Mouse (Mus musculus) hindbrain, embryonic 14.5 days (tissue): ENCODE results near the gene Adgrf3. TPM values are rescaled to one million over a fixed set of nuclear protein-coding genes. Genes with fewer than 3 reads are reported as not detected.
A peak's percentile ranks its signal among the peaks of the same experiment; 100 is the strongest.

Source experiments
- ATAC-seq: fragments of 200-750 bp; cut with Nextera tagmentation; 2 replicates; pipeline ENCODE4 v1.8.0; 2017; ENCODE audit warnings: moderate number of reproducible peaks, mild to moderate bottlenecking, moderate TSS enrichment, moderate library complexity; ENCODE audit not compliant: low FRiP score
- DNase-seq: peaks from one replicate; pipeline ENCODE4 v3.0.0-alpha.2; 2015; ENCODE audit warnings: low spot score
- H3K27ac ChIP-seq: fragments of 300-500 bp; sonication (generic); 2 replicates; pipeline ENCODE4 v1.5.1; 2014; ENCODE audit warnings: mild to moderate bottlenecking, moderate library complexity
- H3K27me3 ChIP-seq: fragments of 300-500 bp; sonication (generic); 2 replicates; pipeline ENCODE4 v1.6.1; 2014; ENCODE audit warnings: mild to moderate bottlenecking, low read length, mixed read lengths; ENCODE audit not compliant: control insufficient read depth, insufficient read depth
- H3K36me3 ChIP-seq: fragments of 300-500 bp; sonication (generic); replicated peaks from 2 replicates; pipeline ENCODE4 v1.6.1; 2014; ENCODE audit not compliant: control insufficient read depth, insufficient read depth
- H3K4me1 ChIP-seq: fragments of 300-500 bp; sonication (generic); replicated peaks from 2 replicates; pipeline ENCODE4 v1.6.1; 2014; ENCODE audit warnings: antibody characterized with exemption, low read length, mixed read lengths; ENCODE audit not compliant: control insufficient read depth, insufficient read depth
- H3K4me2 ChIP-seq: fragments of 300-500 bp; sonication (generic); replicated peaks from 2 replicates; pipeline ENCODE4 v1.6.1; 2014; ENCODE audit warnings: mild to moderate bottlenecking, moderate library complexity
- H3K4me3 ChIP-seq: fragments of 300-500 bp; sonication (generic); replicated peaks from 2 replicates; pipeline ENCODE4 v1.5.1; 2014; ENCODE audit warnings: mild to moderate bottlenecking, low read length
- H3K9ac ChIP-seq: fragments of 300-500 bp; sonication (generic); 2 replicates; pipeline ENCODE4 v1.6.1; 2014
- H3K9me3 ChIP-seq: fragments of 300-500 bp; sonication (generic); 2 replicates; pipeline ENCODE4 v1.6.1; 2016; ENCODE audit warnings: low read length; ENCODE audit not compliant: control insufficient read depth
- WGBS: fragments of 180-500 bp; shearing (Covaris S2); extraction: QIAGEN DNeasy Blood & Tissue Kit; methylation state at CpG from one replicate; pipeline ENCODE4 v1.1.7; 2014; 5-methylcytosine and 5-hydroxymethylcytosine counted together
- polyA plus RNA-seq: library from polyadenylated mRNA; unstranded; fragments of >200 nt; fragmentation: Nextera tagmentation; extraction: Ambion mirVana; gene quantifications from 2 replicates; pipeline ENCODE4 v1.2.1, GENCODE M21; 2014

Adgrf3 gene
- polyA plus RNA-seq: not detected in 2 replicates

GRCm38 (mm10) chr5:30205493-30205892 lies at the start of gene Adgrf3:
Gene Adgrf3, minus strand, starts transcription at chr5:30205722.
- H3K4me1 ChIP-seq: no peaks in the 10 kb centered on the region
- DNase-seq (no peak), ATAC-seq (no peak)
- no peak within 1 kb of the TSS for H3K4me2 ChIP-seq
- no peaks in the 10 kb centered on the region for H3K9me3 ChIP-seq
- no peaks in the 10 kb centered on the region for H3K27me3 ChIP-seq
- WGBS: 37% methylated on average over 5 of the region's 5 CpGs
- no peak within 1 kb of the TSS for H3K9ac ChIP-seq
- no peaks in the 10 kb centered on the region for H3K36me3 ChIP-seq
- no peak within 1 kb of the TSS for H3K27ac ChIP-seq
- H3K4me3 ChIP-seq: no peak within 1 kb of the TSS

- Histone ChIP-seq H3K36me3 (peaks cover 26% of the 10 kb centered on the region; the same call in 1 of the 2 replicates), H3K4me3 (no peak overlapping the region), H3K4me1 (0 out of 2 replicates have a peak, but pooled peaks cover 8% of the 10 kb centered on the region), H3K9me3 (no peaks in the 10 kb centered on the region), H3K27me3 (no peaks in the 10 kb centered on the region), H3K9ac (no peak overlapping the region), H3K27ac (no peak overlapping the region), H3K4me2 (no peak overlapping the region)
- WGBS: 97% methylated on average over 1 of the region's 1 CpGs
- no peak for DNase-seq
- ATAC-seq: no peak
Observed at GRCm38 (mm10) chr5:30247666-30248065, 42.1 kb upstream of the Adgrf3 start.

GRCm38 (mm10) chr5:30245861-30246416 lies 40.4 kb upstream of the Adgrf3 start:
- Histone ChIP-seq H3K9me3 (no peaks in the 10 kb centered on the region), H3K4me3 (no peak overlapping the region), H3K36me3 (0 out of 2 replicates have a peak, but pooled peaks cover 14% of the 10 kb centered on the region), H3K4me1 (0 out of 2 replicates have a peak, but pooled peaks cover 8% of the 10 kb centered on the region), H3K27ac (no peak overlapping the region), H3K9ac (no peak overlapping the region), H3K4me2 (no peak overlapping the region), H3K27me3 (no peaks in the 10 kb centered on the region)
- WGBS: 94% methylated on average over 9 of the region's 9 CpGs
- no peak for ATAC-seq
- no peak for DNase-seq

GRCm38 (mm10) chr5:30243741-30244140 lies 38.2 kb upstream of the Adgrf3 start:
- Histone ChIP-seq H3K4me2 (no peak overlapping the region), H3K36me3 (0 out of 2 replicates have a peak, but pooled peaks cover 2% of the 10 kb centered on the region), H3K9me3 (no peaks in the 10 kb centered on the region), H3K9ac (no peak overlapping the region), H3K27me3 (no peaks in the 10 kb centered on the region), H3K4me1 (0 out of 2 replicates have a peak, but pooled peaks cover 8% of the 10 kb centered on the region), H3K27ac (no peak overlapping the region), H3K4me3 (no peak overlapping the region)
- DNase-seq (peak; percentile 46), ATAC-seq (no peak)
- WGBS: 60% methylated on average over 9 of the region's 9 CpGs

- WGBS: 56% methylated on average over 1 of the region's 1 CpGs
- no peak overlapping the region for H3K27ac ChIP-seq
Observed at GRCm38 (mm10) chr5:30242410-30242809, 36.9 kb upstream of the Adgrf3 start.

GRCm38 (mm10) chr5:30240552-30240951 lies 35.0 kb upstream of the Adgrf3 start:
- H3K4me2 ChIP-seq: no peak overlapping the region
- H3K9ac ChIP-seq: no peak overlapping the region
- ATAC-seq (no peak), DNase-seq (no peak)
- H3K4me1 ChIP-seq: 0 out of 2 replicates have a peak, but pooled peaks cover 13% of the 10 kb centered on the region
- H3K27me3 ChIP-seq: no peaks in the 10 kb centered on the region
- 96% methylated on average over 7 of the region's 7 CpGs for WGBS
- H3K4me3 ChIP-seq: no peak overlapping the region
- no peaks in the 10 kb centered on the region for H3K36me3 ChIP-seq
- H3K27ac ChIP-seq: no peak overlapping the region
- H3K9me3 ChIP-seq: no peaks in the 10 kb centered on the region

More at GRCm38 (mm10) chr5:30242410-30242809, 36.9 kb upstream of the Adgrf3 start:
- H3K36me3 ChIP-seq: no peaks in the 10 kb centered on the region
- no peaks in the 10 kb centered on the region for H3K9me3 ChIP-seq
- 0 out of 2 replicates have a peak, but pooled peaks cover 8% of the 10 kb centered on the region for H3K4me1 ChIP-seq
- H3K4me3 ChIP-seq: no peak overlapping the region
- DNase-seq: no peak
- no peaks in the 10 kb centered on the region for H3K27me3 ChIP-seq
- no peak overlapping the region for H3K9ac ChIP-seq
- ATAC-seq: no peak
- no peak overlapping the region for H3K4me2 ChIP-seq

GRCm38 (mm10) chr5:30238533-30238932 lies 33.0 kb upstream of the Adgrf3 start:
- H3K27me3 ChIP-seq: no peaks in the 10 kb centered on the region
- H3K4me1 ChIP-seq: peaks cover 18% of the 10 kb centered on the region
- ATAC-seq (no peak), DNase-seq (no peak)
- no peak overlapping the region for H3K27ac ChIP-seq
- no peak overlapping the region for H3K4me3 ChIP-seq
- no peaks in the 10 kb centered on the region for H3K36me3 ChIP-seq
- 99% methylated on average over 5 of the region's 5 CpGs for WGBS
- H3K9me3 ChIP-seq: no peaks in the 10 kb centered on the region
- H3K4me2 ChIP-seq: no peak overlapping the region
- H3K9ac ChIP-seq: no peak overlapping the region

GRCm38 (mm10) chr5:30235641-30236126 lies 30.2 kb upstream of the Adgrf3 start:
- Histone ChIP-seq H3K9me3 (no peaks in the 10 kb centered on the region), H3K36me3 (no peaks in the 10 kb centered on the region), H3K4me2 (no peak overlapping the region), H3K9ac (no peak overlapping the region), H3K27me3 (no peaks in the 10 kb centered on the region), H3K27ac (no peak overlapping the region), H3K4me1 (peaks cover 27% of the 10 kb centered on the region), H3K4me3 (no peak overlapping the region)
- DNase-seq (no peak), ATAC-seq (no peak)
- WGBS: 98% methylated on average over 2 of the region's 2 CpGs

- H3K4me2 ChIP-seq: peak overlapping the region; percentile 86
- ATAC-seq: no peak
Observed at GRCm38 (mm10) chr5:30233979-30234378, 28.5 kb upstream of the Adgrf3 start.

More at GRCm38 (mm10) chr5:30233979-30234378, 28.5 kb upstream of the Adgrf3 start:
- peaks cover 27% of the 10 kb centered on the region for H3K4me1 ChIP-seq
- no peak for DNase-seq
- H3K36me3 ChIP-seq: peaks cover 3% of the 10 kb centered on the region; the same call in 1 of the 2 replicates
- 67% methylated on average over 8 of the region's 8 CpGs for WGBS
- H3K9ac ChIP-seq: peak overlapping the region; percentile 94
- H3K27me3 ChIP-seq: no peaks in the 10 kb centered on the region
- peak overlapping the region; percentile 87 for H3K4me3 ChIP-seq
- H3K27ac ChIP-seq: no peak overlapping the region
- H3K9me3 ChIP-seq: no peaks in the 10 kb centered on the region
